Mouse (Mus musculus) neural tube, embryonic 13.5 days (tissue): ENCODE results near the gene Cmah. TPM values are rescaled to one million over a fixed set of nuclear protein-coding genes. Genes with fewer than 3 reads are reported as not detected.

ENCODE experiments used
- ATAC-seq: fragments of 200-750 bp; cut with Nextera tagmentation; 2 replicates; pipeline ENCODE4 v1.8.0; 2017; ENCODE audit warnings: low read depth, mild to moderate bottlenecking, moderate TSS enrichment, moderate library complexity
- H3K27ac ChIP-seq: fragments of 300-500 bp; sonication (generic); replicated peaks from 2 replicates; pipeline ENCODE4 v1.5.1; 2015; ENCODE audit warnings: moderate library complexity, mild to moderate bottlenecking, inconsistent platforms
- H3K27me3 ChIP-seq: fragments of 300-500 bp; sonication (generic); 2 replicates; pipeline ENCODE4 v1.6.1; 2015; ENCODE audit warnings: mild to moderate bottlenecking, inconsistent platforms
- H3K36me3 ChIP-seq: fragments of 300-500 bp; sonication (generic); 2 replicates; pipeline ENCODE4 v1.6.1; 2015; ENCODE audit warnings: mild to moderate bottlenecking, inconsistent platforms
- H3K4me1 ChIP-seq: fragments of 300-500 bp; sonication (generic); replicated peaks from 2 replicates; pipeline ENCODE4 v1.6.1; 2015; ENCODE audit warnings: inconsistent platforms
- H3K4me2 ChIP-seq: fragments of 300-500 bp; sonication (generic); 2 replicates; pipeline ENCODE4 v1.6.1; 2015; ENCODE audit warnings: inconsistent platforms, mild to moderate bottlenecking, moderate library complexity
- H3K4me3 ChIP-seq: fragments of 300-500 bp; sonication (generic); 2 replicates; pipeline ENCODE4 v1.5.1; 2015; ENCODE audit warnings: mild to moderate bottlenecking, inconsistent platforms
- H3K9ac ChIP-seq: fragments of 300-500 bp; sonication (generic); 2 replicates; pipeline ENCODE4 v1.6.1; 2015; ENCODE audit warnings: moderate library complexity, mild to moderate bottlenecking, inconsistent platforms
- H3K9me3 ChIP-seq: fragments of 300-500 bp; sonication (generic); 2 replicates; pipeline ENCODE4 v1.6.1; 2016; ENCODE audit warnings: inconsistent platforms
- WGBS: fragments of 180-500 bp; shearing (Covaris S2); methylation state at CpG from one replicate; pipeline ENCODE4 v1.1.7; 2015; 5-methylcytosine and 5-hydroxymethylcytosine counted together
- polyA plus RNA-seq: library from polyadenylated mRNA; unstranded; fragments of >200 nt; fragmentation: Nextera tagmentation; extraction: Ambion mirVana; gene quantifications from 2 replicates; pipeline ENCODE4 v1.2.1, GENCODE M21; 2015

Gene Cmah
- polyA plus RNA-seq, 1 experiment from 2014 or later: 0.24 TPM

DNA sequence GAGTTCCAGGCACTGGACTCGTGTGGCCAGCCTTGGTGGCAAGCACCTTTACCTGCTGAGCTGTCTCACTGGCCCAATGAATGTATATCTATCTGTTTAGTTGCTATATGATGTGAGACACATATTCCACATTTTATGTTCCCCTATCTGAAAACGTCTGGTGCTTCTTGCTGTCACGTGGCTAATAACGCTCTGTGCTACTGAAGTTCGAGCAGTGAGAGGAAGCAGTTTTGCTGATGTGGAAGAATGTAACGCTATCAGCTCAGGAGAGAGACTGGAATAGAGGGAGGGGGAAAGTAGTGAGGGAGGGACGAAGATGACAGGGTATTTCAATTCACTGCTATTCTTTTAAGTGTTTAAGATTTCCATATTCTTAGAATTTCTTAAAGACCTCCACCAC lies 136.6 kb downstream of the Cmah start:
- 82% methylated on average over 7 of the region's 7 CpGs for WGBS
- Histone ChIP-seq H3K36me3 (no peaks in the 10 kb centered on the region), H3K4me2 (no peak overlapping the region), H3K9ac (no peak overlapping the region), H3K9me3 (no peaks in the 10 kb centered on the region), H3K27me3 (no peaks in the 10 kb centered on the region), H3K27ac (no peak overlapping the region), H3K4me1 (no peaks in the 10 kb centered on the region), H3K4me3 (no peak overlapping the region)
- no peak for ATAC-seq

DNA sequence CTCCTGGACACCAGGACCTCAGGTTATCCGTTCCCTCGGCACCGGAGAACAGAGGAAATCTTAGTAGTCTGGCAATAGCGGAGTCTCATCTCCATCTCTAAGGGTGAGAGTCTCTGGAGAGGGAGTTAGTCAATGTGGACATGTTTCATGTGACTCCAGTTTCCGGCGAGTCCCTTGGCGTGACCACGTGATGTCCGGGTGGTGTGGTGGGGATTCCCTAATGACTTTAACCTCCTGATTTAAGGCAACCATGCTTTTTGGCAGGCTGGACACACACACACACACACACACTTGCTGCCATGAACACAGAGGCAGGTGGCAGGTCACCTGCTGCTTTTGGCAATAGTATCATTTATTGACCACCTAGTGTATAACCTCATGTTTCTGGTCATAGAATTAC lies 138.8 kb downstream of the Cmah start:
- Histone ChIP-seq H3K27me3 (no peaks in the 10 kb centered on the region), H3K9me3 (no peaks in the 10 kb centered on the region), H3K4me3 (no peak overlapping the region), H3K9ac (no peak overlapping the region), H3K4me1 (no peaks in the 10 kb centered on the region), H3K27ac (no peak overlapping the region), H3K36me3 (no peaks in the 10 kb centered on the region), H3K4me2 (no peak overlapping the region)
- 93% methylated on average over 9 of the region's 9 CpGs for WGBS
- no peak for ATAC-seq

DNA sequence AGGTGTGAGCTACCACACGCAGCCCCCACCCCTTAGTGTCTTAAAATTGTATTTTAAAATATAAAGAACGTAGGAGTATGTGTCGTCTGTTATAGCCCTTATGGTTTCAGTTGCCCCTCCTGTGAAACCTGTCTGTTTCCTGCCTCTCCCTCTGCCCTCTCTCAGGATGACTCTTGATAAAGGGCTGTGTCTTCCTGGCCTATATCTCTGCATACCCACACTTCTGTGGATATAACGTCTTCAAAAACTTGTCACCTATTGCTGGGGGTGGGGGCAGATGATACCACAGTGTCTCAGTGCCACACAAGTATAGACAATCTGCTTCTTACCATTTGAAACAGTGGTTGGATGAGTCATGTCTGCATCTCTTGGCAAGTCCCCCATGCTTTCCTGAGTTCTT lies 140.6 kb downstream of the Cmah start:
- no peak overlapping the region for H3K4me2 ChIP-seq
- ATAC-seq: no peak
- H3K4me3 ChIP-seq: no peak overlapping the region
- H3K4me1 ChIP-seq: no peaks in the 10 kb centered on the region
- H3K27me3 ChIP-seq: no peaks in the 10 kb centered on the region
- WGBS: 86% methylated on average over 4 of the region's 4 CpGs
- no peak overlapping the region for H3K9ac ChIP-seq
- no peaks in the 10 kb centered on the region for H3K36me3 ChIP-seq
- no peaks in the 10 kb centered on the region for H3K9me3 ChIP-seq
- H3K27ac ChIP-seq: no peak overlapping the region

DNA sequence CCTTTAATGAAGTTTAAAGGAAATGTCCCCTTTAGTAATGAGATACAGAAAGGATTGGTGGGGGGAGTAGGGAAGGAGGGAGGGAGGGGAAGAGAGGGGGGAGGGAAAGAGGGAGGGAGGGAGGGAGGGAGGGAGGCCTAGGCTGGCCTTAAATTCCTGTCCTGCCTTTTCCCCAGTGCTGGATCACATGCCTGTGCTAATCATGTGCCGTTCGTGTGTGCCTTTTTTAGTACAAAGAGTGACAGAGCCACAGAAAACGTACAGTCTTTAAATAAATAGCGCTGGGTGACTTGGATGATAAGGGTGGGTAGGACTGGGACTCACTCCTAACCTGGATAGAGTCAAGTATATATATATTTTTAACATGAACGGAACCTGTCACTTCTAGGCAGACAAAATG lies 150.4 kb downstream of the Cmah start:
- H3K4me1 ChIP-seq: no peaks in the 10 kb centered on the region
- 76% methylated on average over 5 of the region's 5 CpGs for WGBS
- ATAC-seq: no peak
- no peak overlapping the region for H3K9ac ChIP-seq
- H3K27me3 ChIP-seq: no peaks in the 10 kb centered on the region
- H3K4me3 ChIP-seq: no peak overlapping the region
- H3K36me3 ChIP-seq: no peaks in the 10 kb centered on the region
- H3K9me3 ChIP-seq: no peaks in the 10 kb centered on the region
- H3K4me2 ChIP-seq: no peak overlapping the region
- no peak overlapping the region for H3K27ac ChIP-seq

DNA sequence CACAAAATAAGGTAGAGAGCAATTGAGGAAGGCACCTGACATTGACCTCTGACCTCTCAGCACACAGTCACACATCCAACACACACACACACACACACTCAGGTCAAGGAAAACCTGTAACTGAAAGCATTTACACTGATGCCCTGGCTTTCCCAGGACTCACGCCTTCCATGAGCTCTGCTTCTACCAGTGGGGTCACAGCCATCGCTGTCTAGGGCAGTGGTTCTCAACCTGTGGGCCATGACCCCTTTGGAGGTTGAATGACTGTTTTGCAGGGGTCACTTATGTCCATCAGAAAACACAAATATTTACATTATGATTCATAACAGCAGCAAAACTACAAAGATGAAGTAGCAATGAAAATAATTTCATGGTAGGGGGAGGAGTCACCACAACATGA lies 152.3 kb downstream of the Cmah start:
- Histone ChIP-seq H3K4me3 (no peak overlapping the region), H3K4me2 (no peak overlapping the region), H3K27ac (no peak overlapping the region), H3K9ac (no peak overlapping the region), H3K4me1 (no peaks in the 10 kb centered on the region), H3K36me3 (no peaks in the 10 kb centered on the region), H3K27me3 (no peaks in the 10 kb centered on the region), H3K9me3 (no peaks in the 10 kb centered on the region)
- 95% methylated on average over 2 of the region's 2 CpGs for WGBS
- no peak for ATAC-seq

GRCm38 (mm10) chr13:24480824-24481223 lies 153.6 kb downstream of the Cmah start:
- Histone ChIP-seq H3K4me3 (no peak overlapping the region), H3K27ac (no peak overlapping the region), H3K27me3 (no peaks in the 10 kb centered on the region), H3K4me1 (no peaks in the 10 kb centered on the region), H3K9ac (no peak overlapping the region), H3K9me3 (no peaks in the 10 kb centered on the region), H3K4me2 (no peak overlapping the region), H3K36me3 (no peaks in the 10 kb centered on the region)
- WGBS: 83% methylated on average over 6 of the region's 6 CpGs
- no peak for ATAC-seq

DNA sequence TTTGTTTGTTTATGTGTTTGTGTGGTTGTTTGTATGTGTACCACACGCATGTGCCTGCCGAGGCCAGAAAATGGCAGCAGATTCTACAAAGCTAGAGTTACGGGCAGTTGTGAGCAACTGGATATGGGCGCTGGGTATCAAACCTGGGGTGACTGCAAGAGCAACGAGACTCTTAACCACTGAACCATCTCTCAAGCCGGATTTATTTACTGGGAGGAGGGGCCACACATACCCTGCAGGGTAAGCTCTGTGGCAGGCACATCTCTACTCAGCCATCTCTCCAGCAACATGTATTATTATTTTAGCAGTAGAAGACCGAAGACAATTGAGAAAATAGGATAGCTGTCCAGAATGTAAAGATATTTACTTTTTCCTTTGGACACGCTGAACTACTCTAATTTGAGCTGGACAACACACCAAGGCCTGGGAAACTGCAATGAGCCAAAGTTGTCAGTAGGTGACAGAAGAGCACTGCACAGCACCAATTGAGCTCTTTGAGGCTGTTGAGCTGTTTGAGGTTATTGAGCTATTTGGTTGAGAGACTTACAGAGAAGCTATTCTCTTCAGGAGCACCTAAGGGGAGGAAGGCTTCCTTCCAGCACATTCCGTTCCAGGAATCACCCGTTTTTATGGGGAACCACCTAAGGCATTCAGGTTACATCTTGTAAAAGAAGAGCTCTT lies 154.6 kb downstream of the Cmah start:
- no peak overlapping the region for H3K4me3 ChIP-seq
- ATAC-seq: peak; percentile 89
- no peak overlapping the region for H3K4me2 ChIP-seq
- H3K27me3 ChIP-seq: no peaks in the 10 kb centered on the region
- H3K4me1 ChIP-seq: no peaks in the 10 kb centered on the region
- H3K36me3 ChIP-seq: no peaks in the 10 kb centered on the region
- 63% methylated on average over 10 of the region's 10 CpGs for WGBS
- no peak overlapping the region for H3K27ac ChIP-seq
- no peaks in the 10 kb centered on the region for H3K9me3 ChIP-seq
- no peak overlapping the region for H3K9ac ChIP-seq

GRCm38 (mm10) chr13:24483691-24484090 lies 156.5 kb downstream of the Cmah start:
- H3K4me1 ChIP-seq: no peaks in the 10 kb centered on the region
- no peak for ATAC-seq
- H3K27me3 ChIP-seq: no peaks in the 10 kb centered on the region
- H3K36me3 ChIP-seq: no peaks in the 10 kb centered on the region
- no peak overlapping the region for H3K9ac ChIP-seq
- H3K27ac ChIP-seq: no peak overlapping the region
- H3K4me3 ChIP-seq: no peak overlapping the region
- H3K9me3 ChIP-seq: no peaks in the 10 kb centered on the region
- no peak overlapping the region for H3K4me2 ChIP-seq
- WGBS: 89% methylated on average over 3 of the region's 3 CpGs

- Histone ChIP-seq H3K36me3 (no peaks in the 10 kb centered on the region), H3K4me1 (no peaks in the 10 kb centered on the region), H3K9ac (no peak overlapping the region), H3K27ac (no peak overlapping the region), H3K4me3 (no peak overlapping the region), H3K27me3 (no peaks in the 10 kb centered on the region), H3K9me3 (no peaks in the 10 kb centered on the region), H3K4me2 (no peak overlapping the region)
- ATAC-seq: no peak
- 88% methylated on average over 3 of the region's 3 CpGs for WGBS
These were observed 157.6 kb downstream of the Cmah start for GRCm38 (mm10) chr13:24484811-24485210.

DNA sequence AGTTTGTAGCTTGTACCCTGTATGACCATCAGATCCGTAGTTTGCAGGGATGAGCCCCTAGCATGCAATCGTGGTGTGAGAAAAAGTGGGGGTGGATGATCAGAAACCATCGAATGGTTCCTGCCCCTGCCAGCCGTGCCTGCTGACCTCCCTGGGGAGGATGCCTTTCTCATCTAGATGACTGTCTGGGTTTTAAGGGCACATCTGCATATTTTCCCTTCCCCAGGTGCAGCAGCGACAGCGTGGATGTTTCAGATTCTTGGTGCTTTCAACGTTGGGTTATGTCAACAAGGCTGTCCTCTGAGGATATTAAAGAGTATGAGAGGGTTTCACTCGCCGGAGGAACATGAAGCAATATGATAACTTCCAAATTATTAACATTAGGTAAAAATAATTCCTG lies 158.8 kb downstream of the Cmah start:
- H3K36me3 ChIP-seq: no peaks in the 10 kb centered on the region
- no peak overlapping the region for H3K27ac ChIP-seq
- H3K9me3 ChIP-seq: no peaks in the 10 kb centered on the region
- WGBS: 66% methylated on average over 9 of the region's 9 CpGs
- no peak overlapping the region for H3K4me2 ChIP-seq
- no peaks in the 10 kb centered on the region for H3K4me1 ChIP-seq
- no peak overlapping the region for H3K9ac ChIP-seq
- ATAC-seq: no peak
- H3K4me3 ChIP-seq: no peak overlapping the region
- no peaks in the 10 kb centered on the region for H3K27me3 ChIP-seq

DNA sequence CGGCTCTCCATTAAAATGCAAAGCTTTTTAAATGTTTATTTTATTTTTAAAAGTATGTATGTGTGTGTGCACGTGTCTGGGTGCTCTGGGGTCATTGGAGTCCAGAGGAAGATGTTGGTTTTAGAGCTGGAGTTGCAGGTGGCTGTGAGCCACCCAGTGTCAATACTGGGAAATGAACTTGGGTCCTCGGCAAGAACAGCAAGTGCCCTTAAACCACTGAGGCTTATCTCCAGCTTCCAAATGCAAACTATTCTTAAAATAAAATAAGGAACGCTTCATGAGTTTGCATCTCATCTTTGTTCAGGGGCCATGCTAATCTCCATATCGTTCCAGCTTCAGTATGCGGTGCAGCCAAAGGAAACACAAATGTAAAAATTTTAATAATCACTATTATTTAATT lies 159.2 kb downstream of the Cmah start:
- Histone ChIP-seq H3K9me3 (no peaks in the 10 kb centered on the region), H3K27me3 (no peaks in the 10 kb centered on the region), H3K27ac (no peak overlapping the region), H3K4me2 (no peak overlapping the region), H3K36me3 (no peaks in the 10 kb centered on the region), H3K9ac (no peak overlapping the region), H3K4me3 (no peak overlapping the region), H3K4me1 (no peaks in the 10 kb centered on the region)
- WGBS: 82% methylated on average over 6 of the region's 6 CpGs
- no peak for ATAC-seq

DNA sequence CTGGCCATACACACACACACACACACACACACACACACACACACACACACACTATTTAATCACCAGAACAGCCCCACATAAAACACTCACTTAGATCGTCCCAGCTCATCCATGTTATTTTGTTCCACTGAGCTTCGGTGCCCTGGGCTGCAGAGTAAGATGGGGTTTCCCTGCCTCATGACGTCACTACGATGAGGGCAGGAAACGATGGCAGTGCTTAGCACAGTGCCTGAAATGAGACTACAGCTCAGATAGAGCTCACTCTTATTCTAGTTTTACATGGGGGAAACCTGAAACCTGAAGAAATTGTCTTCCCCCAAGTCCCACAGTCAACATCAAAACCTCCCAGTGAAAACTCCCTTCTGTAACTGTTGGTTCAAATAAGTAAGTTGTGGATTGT lies 159.9 kb downstream of the Cmah start:
- Histone ChIP-seq H3K4me1 (no peaks in the 10 kb centered on the region), H3K9me3 (no peaks in the 10 kb centered on the region), H3K9ac (no peak overlapping the region), H3K27ac (no peak overlapping the region), H3K27me3 (no peaks in the 10 kb centered on the region), H3K36me3 (no peaks in the 10 kb centered on the region), H3K4me3 (no peak overlapping the region), H3K4me2 (no peak overlapping the region)
- ATAC-seq: no peak
- WGBS: 89% methylated on average over 5 of the region's 5 CpGs

GRCm38 (mm10) chr13:24487546-24487945 lies 160.3 kb downstream of the Cmah start:
- no peak overlapping the region for H3K9ac ChIP-seq
- H3K36me3 ChIP-seq: no peaks in the 10 kb centered on the region
- no peak overlapping the region for H3K4me2 ChIP-seq
- H3K9me3 ChIP-seq: no peaks in the 10 kb centered on the region
- 85% methylated on average over 5 of the region's 5 CpGs for WGBS
- no peak overlapping the region for H3K4me3 ChIP-seq
- H3K27me3 ChIP-seq: no peaks in the 10 kb centered on the region
- H3K4me1 ChIP-seq: no peaks in the 10 kb centered on the region
- H3K27ac ChIP-seq: no peak overlapping the region
- no peak for ATAC-seq
